Mouse (Mus musculus) kidney, adult 18-20 months (tissue): ENCODE measurements at regions not wholly inside any gene's neighbourhood (a gene's known extent, or its start where the extent isn't known, plus 50 kb on each side); places are given as distances from the start of the nearest gene placed in this dataset.

Experiments used
- DNase-seq: peaks from one replicate; pipeline ENCODE4 v3.0.0; 2021

- DNase-seq: no peak
Observed at GRCm38 (mm10) chr11:114544212-114544611, 124.1 kb upstream of the Rpl38 start.

GRCm38 (mm10) chr11:114542167-114542566 is 126.2 kb upstream of the Rpl38 start:
- DNase-seq: no peak

GRCm38 (mm10) chr11:114540503-114540902 is 127.8 kb upstream of the Rpl38 start:
- DNase-seq: no peak

- no peak for DNase-seq
Observed at GRCm38 (mm10) chr11:114536616-114537493, 131.5 kb upstream of the Rpl38 start.

- DNase-seq: no peak
Observed at GRCm38 (mm10) chr11:114535900-114536299, 132.4 kb upstream of the Rpl38 start.

- no peak for DNase-seq
Observed at GRCm38 (mm10) chr11:114534436-114534835, 133.9 kb upstream of the Rpl38 start.

GRCm38 (mm10) chr11:114531241-114531765 is 137.0 kb upstream of the Rpl38 start:
- no peak for DNase-seq

- no peak for DNase-seq
Observed at GRCm38 (mm10) chr11:114528937-114529772, 139.2 kb upstream of the Rpl38 start.

GRCm38 (mm10) chr11:114523444-114524238 is 144.7 kb upstream of the Rpl38 start:
- DNase-seq: peak; percentile 61

- no peak for DNase-seq
Observed at GRCm38 (mm10) chr11:114515278-114515677, 153.0 kb upstream of the Rpl38 start.

- DNase-seq: no peak
Observed at GRCm38 (mm10) chr11:114514126-114514525, 154.2 kb upstream of the Rpl38 start.

- peak; percentile 11 for DNase-seq
Observed at GRCm38 (mm10) chr11:114513446-114513845, 154.9 kb upstream of the Rpl38 start.

GRCm38 (mm10) chr11:114511994-114512393 is 156.3 kb upstream of the Rpl38 start:
- no peak for DNase-seq

GRCm38 (mm10) chr11:114502562-114502961 is 165.8 kb upstream of the Rpl38 start:
- no peak for DNase-seq

GRCm38 (mm10) chr11:114501869-114502540 is 166.3 kb upstream of the Rpl38 start:
- no peak for DNase-seq

- no peak for DNase-seq
Observed at GRCm38 (mm10) chr11:114500416-114500815, 167.9 kb upstream of the Rpl38 start.

GRCm38 (mm10) chr11:114499665-114500064 is 168.7 kb upstream of the Rpl38 start:
- DNase-seq: no peak

- no peak for DNase-seq
Observed at GRCm38 (mm10) chr11:114495520-114495921, 172.8 kb upstream of the Rpl38 start.

- no peak for DNase-seq
Observed at GRCm38 (mm10) chr11:114486455-114486854, 181.9 kb upstream of the Rpl38 start.

- DNase-seq: no peak
Observed at GRCm38 (mm10) chr11:114485429-114485828, 182.9 kb upstream of the Rpl38 start.

GRCm38 (mm10) chr11:114484668-114484953 is 183.7 kb upstream of the Rpl38 start:
- DNase-seq: no peak
